Mouse (Mus musculus) thymus, adult 18-20 months (tissue): ENCODE results near the gene Mff.

Experiments used
- DNase-seq, 2 experiments: peaks; one replicate each; pipeline ENCODE4 v3.0.0; 2022; ENCODE audit warnings: mixed read lengths in 2 of 2

The Mff gene

DNA sequence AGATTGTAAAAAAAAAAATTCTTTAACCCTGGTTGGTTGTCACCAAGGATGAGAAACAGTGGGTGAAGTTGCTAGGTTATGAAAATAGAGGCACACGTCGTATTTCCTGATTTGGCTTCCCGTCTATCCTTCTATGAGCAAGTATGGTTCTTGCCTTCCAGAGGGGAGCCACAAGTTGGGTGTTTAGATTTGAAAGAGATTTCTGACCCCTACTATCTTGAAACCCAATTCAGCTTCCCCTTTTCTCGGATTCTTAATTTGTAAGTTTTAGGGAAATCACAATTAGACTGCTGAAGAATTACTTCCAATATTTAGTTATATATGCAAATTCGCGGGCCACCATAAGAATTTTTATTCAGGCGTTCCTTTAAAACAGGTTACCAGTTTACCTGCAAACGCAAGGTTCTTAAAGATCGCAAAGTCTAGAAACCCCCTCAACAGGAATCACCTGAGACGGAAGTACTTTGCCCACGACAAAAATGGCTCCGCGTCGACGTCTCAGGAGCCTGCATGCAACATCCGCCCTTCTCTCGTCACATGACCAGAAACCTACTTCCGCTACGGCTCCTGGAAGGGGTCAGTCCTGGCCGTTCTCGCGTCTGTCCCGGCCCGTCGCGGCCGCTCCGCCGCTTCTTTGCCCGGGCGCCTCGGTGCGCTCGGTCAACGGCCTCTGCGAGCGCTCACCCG lies at the start of gene Mff:
Gene Mff, plus strand, starts transcription at position 552 of the 687 bp plus-strand sequence.
- peak; percentile 81 to 88 for DNase-seq

DNA sequence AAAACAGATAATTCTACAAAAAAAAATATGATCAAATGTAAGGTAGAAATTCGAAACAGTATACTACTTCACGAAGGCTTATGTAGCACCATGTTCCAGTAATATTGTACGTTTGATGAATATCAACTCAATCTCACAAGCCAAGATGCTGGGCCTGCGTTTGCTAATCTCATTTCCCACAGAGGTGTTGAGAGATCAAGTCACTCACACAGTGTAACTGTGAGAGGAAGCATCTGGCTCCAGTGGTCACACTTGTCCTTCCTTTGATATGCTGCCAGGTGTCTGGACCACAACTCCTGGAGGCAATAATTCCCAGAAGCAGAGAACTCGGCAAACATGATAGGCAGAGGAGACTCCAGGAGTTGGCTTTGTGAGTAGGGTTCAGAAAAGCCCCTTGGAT lies 38.4 kb upstream of the Mff start:
- no peak for DNase-seq

DNA sequence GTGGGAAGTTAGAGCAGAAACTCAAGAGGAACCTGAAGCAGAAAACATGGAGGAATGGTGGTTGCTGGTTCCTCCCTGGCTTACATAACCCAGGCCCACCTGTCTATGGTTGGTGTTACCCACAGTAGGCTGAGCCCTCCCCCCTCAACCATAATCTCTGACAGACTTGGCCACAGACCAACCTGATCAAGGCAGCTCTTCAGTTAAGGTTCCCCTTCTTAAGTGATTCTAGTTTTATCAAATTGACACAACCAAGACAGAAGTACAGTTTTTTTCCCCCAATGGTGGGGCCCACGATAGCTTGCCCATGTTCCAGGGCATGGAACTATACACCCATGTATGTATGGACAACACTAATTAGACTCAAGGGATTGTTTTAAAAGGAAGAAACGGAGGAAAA lies 37.8 kb upstream of the Mff start:
- no peak for DNase-seq

DNA sequence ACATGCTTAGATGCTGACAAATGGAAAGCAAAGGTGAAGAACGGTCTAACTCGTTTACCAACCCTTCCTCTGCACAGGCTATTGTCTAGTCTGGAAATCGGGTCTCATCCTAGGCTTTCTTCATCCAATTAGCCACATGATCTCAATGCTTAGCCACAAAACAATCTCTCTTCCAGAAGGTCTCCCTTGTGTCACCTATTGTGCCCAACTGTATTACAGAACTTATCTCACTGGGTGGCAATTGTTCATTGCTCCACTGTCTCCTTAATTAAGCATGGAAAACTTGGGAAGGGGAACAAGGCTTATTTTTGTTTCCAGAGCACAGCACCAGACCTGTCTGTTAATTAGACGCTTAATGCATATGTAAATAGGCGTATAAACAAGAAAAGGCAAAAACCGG lies 36.8 kb upstream of the Mff start:
- DNase-seq, result no peak

DNA sequence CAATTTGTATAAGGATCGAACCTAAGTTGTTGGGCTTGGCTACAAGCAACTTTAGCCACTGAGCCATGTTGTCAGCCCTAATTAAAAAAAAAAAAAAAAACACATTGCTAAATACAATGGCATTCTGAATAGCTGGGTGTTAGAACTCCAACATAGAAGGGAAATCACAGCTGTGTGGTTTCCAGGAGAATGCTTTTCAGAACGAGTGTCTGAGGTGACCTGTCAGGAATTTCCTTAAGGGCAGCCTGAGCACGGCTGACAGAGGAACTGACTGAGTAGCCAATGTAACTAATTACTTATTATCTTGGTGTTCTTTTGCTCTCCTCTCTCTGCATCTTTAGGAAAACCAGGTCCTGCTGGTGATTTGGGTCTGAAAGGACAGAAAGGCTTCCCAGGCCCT lies 28.8 kb upstream of the Mff start:
- no peak for DNase-seq

DNA sequence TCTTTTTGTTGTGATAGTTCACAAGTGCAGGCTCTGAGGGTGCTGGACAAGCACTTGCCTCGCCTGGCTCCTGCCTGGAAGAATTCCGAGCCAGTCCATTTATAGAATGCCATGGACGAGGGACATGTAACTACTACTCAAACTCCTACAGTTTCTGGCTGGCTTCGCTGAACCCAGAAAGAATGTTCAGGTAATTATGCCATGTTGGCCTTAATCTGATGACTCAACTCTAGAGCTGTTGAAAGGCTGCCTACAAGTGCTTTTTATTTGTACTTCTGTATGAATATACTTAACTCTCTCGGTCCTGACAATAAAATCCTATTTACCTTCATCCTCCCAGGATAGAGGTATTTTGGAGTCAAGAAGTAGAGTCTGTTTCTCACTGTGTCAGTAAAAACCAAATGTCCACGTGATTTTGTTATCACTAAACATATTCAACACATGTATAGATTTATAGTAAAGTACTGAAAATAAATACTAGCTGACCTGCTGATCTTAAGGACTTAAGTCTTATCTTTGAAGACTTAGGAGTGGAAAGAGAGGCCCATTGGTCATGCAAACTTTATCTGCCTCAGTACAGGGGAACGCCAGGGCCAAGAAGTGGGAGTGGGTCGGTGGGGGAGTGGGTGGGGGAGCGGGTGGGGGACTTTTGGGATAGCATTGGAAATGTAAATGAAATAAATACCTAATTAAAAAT lies 6.7 kb upstream of the Mff start:
- DNase-seq, result no peak

DNA sequence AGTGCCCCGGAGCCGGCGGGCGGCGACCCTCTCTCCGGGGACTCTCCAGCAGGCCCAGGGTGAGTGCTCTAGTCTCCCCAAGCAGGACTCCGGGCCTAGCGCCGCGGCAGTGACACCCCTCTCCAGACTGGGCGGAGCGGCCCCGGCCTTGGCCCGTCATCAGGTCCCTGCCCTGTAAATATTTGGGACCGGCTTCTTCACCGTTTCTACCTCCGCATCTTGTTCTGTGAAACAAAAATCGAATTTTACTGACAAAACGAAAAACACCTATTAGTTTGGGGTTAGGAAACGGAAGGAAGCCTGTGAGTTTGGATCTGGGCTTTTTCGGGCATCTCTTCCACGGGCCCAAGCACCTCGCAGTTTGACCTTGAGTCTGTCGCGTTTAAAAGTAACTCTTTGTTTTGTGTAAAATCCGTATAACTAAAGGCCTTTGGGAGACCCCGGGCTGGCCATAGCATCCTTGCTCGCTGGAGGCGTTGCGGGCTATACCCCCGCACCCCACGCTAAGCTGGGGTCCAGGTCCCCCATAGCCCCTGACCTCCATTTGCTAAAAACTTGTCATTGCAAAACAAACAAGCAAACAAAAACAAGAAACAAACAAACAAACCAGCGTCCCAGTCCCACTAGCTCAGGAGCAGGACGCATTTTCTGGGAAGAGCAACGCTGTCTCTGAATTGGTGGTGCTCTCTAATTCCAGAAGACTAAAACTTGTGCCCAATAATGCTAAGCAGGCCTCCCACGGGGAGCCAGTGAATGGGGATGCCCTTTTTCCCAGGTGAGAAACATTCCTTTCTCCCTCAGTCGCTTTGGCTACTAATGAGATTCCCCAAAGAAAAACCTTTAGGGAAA lies 560 bp downstream of the Mff start:
- DNase-seq, result peak in 1 of 2 experiments; percentile 6

DNA sequence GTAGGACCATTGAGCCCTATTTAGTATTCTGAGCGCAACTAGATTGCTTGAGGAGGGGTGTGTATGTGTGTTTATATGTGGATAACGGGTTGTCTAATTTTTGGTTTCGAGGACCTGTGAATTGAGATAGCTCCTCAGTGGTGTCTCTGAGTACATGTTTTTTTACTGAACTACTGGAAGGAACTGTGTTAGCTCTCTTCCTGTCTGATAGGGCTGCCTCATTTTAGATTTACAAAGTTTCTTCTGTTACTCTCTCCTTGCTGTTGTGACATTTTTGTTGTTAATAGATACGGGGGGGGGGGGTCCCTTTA lies 1.1 kb downstream of the Mff start:
- DNase-seq, result no peak

DNA sequence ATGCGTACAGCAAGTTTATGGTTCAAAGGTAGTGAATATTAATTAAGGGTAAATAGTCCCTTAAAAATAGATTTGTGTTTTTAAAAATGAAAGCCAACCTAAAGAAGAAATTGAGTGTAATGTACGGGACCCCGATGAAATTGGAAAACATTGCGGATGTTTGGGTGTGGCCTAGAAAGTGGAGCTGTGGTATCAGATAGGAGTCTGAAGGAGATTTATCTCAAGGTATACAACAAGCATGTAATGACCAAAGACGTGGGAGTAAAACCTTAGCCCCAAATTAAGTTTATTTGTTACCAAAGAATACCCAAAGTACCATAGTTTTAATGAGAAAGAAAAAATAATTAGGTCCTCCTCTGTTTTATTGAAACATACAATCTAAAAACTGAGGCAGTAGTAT lies 1.8 kb downstream of the Mff start:
- DNase-seq, result no peak

DNA sequence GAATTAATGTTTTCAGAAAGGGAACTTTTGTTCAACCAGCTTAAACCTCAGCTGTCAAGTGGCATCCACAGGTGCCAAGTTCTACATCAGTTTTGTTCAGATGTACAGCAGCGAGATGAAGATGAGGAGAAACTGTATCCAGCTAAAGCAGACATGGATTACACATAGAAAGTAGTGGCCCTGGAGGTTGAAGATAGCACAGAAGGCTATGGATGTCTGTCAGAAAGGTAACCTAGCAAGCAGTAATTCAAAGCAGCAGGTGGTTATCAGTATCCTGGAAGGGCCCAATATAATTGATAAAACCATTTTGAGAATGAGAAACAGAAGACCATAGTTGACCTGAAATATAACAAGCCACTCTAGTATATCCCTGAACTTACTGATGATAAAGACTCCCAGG lies 8.7 kb downstream of the Mff start:
- no peak for DNase-seq

DNA sequence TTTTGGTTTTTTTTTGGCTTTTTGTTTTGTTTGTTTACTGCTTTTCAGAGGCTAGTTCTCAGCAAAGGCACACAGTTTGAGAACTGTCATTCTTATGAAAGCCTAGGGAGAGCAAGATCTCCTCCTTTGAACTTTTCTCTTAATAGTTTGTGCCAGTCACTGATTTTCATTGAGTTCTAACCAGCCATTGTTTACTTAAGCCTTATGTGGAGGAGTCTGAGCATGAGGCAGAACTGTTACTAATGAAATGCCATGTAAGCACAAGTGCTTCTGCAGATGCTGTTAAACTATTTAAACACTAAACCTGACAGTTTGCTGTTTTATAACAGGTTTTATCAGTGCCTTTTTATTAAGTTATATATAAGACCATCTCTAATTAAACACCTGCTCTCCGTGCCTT lies 13.4 kb downstream of the Mff start:
- DNase-seq, result no peak

DNA sequence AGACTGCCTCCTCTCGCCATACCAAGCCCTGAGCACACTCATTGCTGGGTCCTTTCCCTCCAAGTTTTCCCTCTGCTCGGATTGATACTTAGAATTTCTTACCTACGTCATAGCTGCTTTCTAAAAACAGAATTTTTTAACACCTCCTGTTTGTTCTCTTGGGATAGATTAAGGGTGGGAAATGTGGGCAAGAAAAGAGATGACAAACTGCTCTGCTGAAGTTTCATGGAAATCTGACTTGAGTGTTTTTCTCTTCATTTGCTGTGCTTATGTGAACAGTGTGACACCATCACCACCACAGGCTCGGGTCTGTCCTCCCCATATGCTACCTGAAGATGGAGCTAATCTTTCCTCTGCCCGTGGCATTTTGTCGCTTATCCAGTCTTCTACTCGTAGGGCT lies 16.8 kb downstream of the Mff start:
- no peak for DNase-seq

DNA sequence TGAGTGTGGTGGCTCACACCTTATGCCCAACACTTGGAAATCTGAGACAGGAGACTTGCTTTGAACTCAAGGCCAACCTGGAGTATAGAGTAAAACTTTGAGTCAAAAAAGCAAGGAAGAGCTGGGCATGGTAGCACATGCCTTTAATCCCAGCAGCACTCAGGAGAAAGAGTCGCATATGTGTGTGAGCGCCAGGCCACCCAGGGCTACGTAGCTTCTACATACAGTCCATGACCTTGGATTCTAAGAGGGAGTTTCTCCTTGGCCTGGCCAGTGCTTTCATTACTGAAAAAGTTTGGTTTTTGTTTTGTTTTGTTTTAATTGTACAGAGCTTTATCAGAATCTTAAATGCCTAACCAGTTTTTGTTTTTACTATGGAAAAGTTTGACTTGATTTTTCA lies 19.3 kb downstream of the Mff start:
- no peak for DNase-seq

DNA sequence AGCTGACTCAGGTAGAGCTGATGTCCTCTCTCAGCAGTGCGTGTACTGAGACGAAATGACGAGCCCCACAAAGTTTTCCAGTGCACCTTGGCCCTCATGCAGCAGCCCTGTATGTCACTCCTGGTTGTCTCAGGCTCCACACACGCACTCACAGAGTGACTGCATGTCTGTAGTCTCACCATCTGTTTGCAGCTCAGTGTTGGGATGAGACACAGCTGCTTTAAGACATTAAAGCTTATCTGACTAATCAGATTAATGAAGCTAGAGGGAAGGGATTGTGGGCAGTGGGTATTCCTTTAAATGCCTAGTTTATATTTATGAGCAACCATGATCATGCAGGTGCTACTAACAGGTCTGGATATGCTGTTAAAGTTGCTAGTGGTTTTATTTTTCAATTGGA lies 21.7 kb downstream of the Mff start:
- DNase-seq, result no peak

DNA sequence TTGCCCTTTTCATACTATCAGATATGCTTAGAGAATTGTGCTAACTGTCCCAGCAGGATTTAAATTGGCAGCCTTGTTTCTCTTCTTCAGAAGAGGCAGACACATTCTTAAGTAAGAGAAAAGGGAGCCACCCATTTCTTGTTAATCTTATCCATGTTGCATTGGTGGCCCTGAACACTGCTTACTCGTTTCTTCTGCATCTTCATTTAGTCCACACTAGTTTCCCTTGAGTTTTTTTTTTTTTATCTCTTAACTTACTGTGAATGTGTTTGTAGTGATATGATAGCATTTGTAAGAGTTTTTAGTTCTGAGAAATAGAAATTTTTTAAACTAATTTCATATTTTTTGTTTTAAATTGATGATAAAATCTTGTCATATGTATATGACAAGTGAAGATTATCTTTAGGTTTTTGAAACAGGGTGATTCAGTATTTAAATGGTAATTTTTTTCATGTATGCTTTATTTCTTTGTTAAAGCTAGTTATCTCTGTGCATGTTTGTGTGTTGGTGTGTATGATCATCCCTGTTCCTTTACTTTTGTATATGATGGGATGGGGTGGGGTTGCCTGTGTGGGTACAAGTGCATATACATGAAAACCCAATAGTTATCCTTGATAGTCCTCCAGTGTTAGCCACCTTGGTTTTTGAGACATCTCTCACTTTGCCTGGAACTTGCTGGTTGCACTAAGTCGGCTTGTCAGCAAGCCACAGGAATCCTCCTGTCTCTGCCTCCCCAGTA lies 23.2 kb downstream of the Mff start:
- DNase-seq, result no peak

DNA sequence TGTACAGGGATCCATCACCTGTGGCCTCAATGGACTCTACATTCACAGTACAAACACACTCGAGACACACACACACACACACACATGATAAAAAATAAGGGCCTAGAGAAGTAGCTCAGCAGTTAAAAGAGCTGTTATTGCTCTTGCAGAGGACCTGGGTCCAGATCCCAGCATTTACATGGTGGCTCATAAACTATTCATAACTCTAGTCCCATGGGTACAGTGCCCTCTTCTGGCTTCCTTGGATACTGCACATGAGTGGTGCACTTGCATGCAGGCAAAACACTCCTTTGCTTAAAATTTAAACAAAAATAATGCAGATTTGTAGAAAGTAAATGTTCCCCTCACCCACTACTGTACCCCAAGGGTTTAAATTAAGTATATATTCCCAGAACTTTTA lies 34.8 kb downstream of the Mff start:
- DNase-seq, result no peak

DNA sequence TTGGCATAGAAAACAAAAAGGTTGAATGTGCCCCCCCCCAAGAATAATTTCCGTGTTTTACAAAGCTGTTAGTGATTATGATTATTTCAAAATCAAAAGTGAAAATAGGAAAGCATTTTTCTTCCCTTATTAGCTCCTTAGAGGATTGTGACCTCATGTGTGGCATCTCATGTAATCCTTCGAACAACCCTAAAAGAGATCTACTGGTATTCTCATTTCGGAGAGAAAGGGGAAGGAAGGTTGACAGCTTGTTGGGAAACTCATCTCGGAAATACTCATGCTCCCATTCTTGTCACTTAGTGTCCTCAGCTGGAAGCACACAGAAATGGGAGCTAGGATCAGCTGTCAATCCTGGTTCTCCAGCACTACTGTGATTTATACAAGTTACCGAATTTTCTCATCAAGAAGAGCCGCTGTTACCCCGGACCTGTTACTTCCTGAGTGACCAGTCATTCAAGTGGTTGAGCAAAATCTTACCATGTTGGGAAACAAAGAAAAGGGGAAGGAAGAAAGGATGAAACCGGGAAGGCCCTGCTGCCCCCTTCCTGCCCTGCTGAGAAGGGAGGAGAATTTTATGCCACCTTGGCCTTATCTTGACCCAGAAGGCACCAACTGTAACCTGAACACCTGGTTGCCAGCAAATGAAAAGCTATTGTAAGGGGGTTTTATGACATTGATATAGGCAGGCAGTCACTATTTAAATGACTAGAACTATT lies 36.9 kb downstream of the Mff start:
- no peak for DNase-seq

DNA sequence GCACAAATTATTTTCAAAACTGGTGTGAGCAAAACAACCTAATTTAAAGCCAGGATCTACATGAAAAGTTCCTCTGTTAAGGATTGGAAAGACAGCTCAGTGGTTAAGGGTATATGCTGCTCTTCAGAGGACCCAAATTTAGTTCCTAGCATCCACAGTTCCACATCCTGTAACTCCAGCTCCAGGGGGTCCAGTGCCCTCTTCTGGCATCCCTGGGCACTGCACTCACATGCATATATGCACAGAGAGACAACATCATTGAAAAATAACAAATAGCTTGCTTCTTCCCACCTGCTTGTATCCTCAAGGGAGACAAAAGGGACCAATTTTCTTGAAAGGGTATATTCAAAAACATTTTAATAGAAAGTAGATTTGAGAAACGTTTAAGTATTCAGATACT lies 37.6 kb downstream of the Mff start:
- DNase-seq, result no peak

DNA sequence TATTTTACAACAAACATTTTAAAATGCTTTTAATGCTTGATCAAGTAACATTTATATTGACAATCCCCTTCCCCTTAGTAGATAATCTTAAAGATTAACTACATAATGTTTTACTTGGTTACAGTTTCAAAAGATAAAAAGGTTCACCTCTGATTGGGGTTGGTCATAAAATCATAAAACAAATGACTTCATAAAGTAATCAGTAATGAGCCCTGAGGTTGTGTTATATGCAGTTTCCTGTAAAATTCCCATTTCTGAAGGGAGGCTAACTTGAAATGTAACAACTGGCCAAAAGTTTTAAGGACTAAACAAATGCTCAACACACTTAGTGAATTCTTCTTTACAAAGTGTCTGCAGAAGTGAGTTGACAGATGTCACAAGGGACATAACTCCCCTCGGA lies 41.5 kb downstream of the Mff start:
- DNase-seq, result no peak

DNA sequence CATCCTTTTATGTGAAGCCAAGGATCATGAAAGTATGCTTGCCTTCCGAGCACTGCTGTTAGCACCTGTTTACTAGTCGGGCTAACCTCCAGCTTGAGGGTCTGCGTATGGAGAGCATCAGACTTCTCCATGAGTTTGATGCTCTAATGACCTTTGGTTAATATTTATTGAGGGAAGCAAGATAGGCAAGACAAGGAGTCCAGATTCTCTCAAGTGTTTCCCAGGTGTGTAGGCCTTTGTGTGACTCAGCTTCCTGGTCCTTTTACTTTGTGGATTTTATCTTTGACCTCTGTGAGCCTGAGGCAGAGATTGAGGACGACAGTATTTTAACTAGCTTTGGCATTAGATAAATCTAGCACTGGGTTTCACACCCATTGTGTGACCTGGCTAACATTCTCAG lies 42.0 kb downstream of the Mff start:
- no peak for DNase-seq

DNA sequence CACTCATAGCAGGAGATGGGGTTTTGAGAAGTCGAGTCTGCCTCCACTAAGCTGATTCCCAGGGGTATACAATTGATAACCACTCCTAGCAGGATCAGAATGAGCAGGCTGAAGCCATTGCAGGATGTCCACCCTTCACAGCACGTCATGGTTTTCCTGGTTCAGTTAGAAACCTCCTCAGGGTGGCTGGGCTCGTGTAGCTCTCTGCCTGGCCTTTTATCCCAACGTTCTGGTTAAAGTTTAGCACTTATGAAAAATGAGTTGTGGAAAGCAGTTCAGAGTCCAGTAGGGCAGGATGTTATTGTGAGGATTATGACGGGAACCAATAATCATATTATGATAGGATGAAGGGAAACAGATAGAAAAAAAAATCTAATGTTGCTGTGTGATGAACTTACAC lies 43.6 kb downstream of the Mff start, which contains the start of gene Tm4sf20:
Gene Tm4sf20, minus strand, starts transcription at position 193 of the 400 bp plus-strand sequence.
- DNase-seq, result no peak

DNA sequence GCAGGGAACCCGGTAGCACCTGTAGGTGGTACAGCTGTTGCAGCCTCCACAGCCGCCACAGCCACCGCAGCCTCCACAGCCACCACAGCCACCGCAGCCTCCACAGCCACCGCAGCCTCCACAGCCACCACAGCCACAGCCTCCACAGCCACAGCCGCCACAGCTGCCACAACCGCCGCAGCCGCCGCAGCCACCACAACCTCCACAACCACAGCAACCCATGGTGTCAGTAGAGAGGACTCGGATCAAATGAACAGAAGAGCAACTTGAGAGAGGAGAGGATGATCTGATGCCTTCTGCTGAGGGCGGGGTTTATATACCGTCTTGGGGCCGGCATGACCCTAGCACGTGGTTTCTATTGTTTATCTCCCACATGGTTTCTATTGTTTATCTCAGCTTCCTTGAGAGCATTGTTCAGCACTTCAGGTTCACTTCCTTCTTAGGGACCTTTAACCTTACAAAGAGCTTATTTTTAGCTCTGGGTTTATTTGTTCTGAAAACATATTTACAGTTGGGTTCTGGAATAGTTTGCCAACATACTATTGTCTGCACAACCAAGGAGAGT lies 46.4 kb downstream of the Mff start, which contains the start of gene Gm47791:
Gene Gm47791, minus strand, starts transcription at position 222 of the 565 bp plus-strand sequence.
- no peak for DNase-seq
